Mouse (Mus musculus): ENCODE measurements at regions not wholly inside any gene's neighbourhood (a gene's known extent, or its start where the extent isn't known, plus 50 kb on each side); places are given as distances from the start of the nearest gene placed in this dataset.

- Histone ChIP-seq H3K27me3 (ENCODE audit: control insufficient read depth in 1 of 2, insufficient read depth in 2 of 2, low read length in 2 of 2) (peaks cover 1 to 2% of the 10 kb centered on the region in 2 experiments; a peak in 1 of 4 replicates), H3K27ac (ENCODE audit: control insufficient read depth, low read depth, low read length) (no peak overlapping the region), H3K36me3 (ENCODE audit: control insufficient read depth in 1 of 2, insufficient read depth in 2 of 2, low read length in 2 of 2) (no peaks in the 10 kb centered on the region), H3K4me3 (ENCODE audit: control insufficient read depth in 1 of 2, insufficient read depth in 1 of 2, low read depth in 2 of 2, low read length in 2 of 2) (no peak overlapping the region), H3K4me1 (ENCODE audit: control insufficient read depth in 1 of 2, insufficient read depth in 2 of 2, low read length in 2 of 2) (no peaks in the 10 kb centered on the region), H3K9me3 (replicated peaks; ENCODE audit: insufficient read depth, low read length) (no peaks in the 10 kb centered on the region), H3K79me2 (ENCODE audit: control insufficient read depth, insufficient read depth, low read length, poor library complexity) (no peaks in the 10 kb centered on the region), H3K9ac (ENCODE audit: control insufficient read depth, low read depth, low read length, poor library complexity, severe bottlenecking) (no peak overlapping the region)
- TF ChIP-seq TBP (IDR thresholded peaks at IDR 0.05; ENCODE audit: low read depth, low read length) (no peak), USF2 (IDR thresholded peaks at IDR 0.05; ENCODE audit: borderline replicate concordance in 1 of 2, insufficient read depth in 1 of 2, low read depth in 1 of 2, low read length in 2 of 2) (no peak), BHLHE40 (IDR thresholded peaks at IDR 0.05; ENCODE audit: borderline replicate concordance, low read depth, low read length) (no peak)
- DNase-seq (ENCODE audit: low read depth, low spot score): no peak
Measured at GRCm38 (mm10) chr11:20985069-20985759, 105.9 kb upstream of the Peli1 start.

- TF ChIP-seq TBP (IDR thresholded peaks at IDR 0.05; ENCODE audit: low read depth, low read length): no peak
- no peak for TF ChIP-seq CTCF (IDR thresholded peaks at IDR 0.05 in 2 of 3, conservative IDR thresholded peaks at IDR 0.05 in 1 of 3; ENCODE audit: control insufficient read depth in 1 of 3, insufficient read depth in 1 of 3, low read depth in 2 of 3, low read length in 3 of 3, poor library complexity in 1 of 3, severe bottlenecking in 1 of 3)
- no peak for TF ChIP-seq BHLHE40 (IDR thresholded peaks at IDR 0.05; ENCODE audit: borderline replicate concordance, low read depth, low read length)
- no peak for TF ChIP-seq MAZ (IDR thresholded peaks at IDR 0.05; ENCODE audit: low read depth, low read length)
- no peak for TF ChIP-seq KAT2A (conservative IDR thresholded peaks at IDR 0.05; ENCODE audit: low read depth, low read length)
- no peak for TF ChIP-seq MEF2A (IDR thresholded peaks at IDR 0.05; ENCODE audit: extremely low read depth, insufficient replicate concordance, low read depth, low read length, poor library complexity, severe bottlenecking)
- TF ChIP-seq MXI1 (IDR thresholded peaks at IDR 0.05; ENCODE audit: low read depth, low read length): no peak
- no peak for TF ChIP-seq CHD2 (IDR thresholded peaks at IDR 0.05; ENCODE audit: low read length)
- TF ChIP-seq NRF1 (IDR thresholded peaks at IDR 0.05; ENCODE audit: insufficient read depth, low read depth, low read length, poor library complexity, severe bottlenecking): no peak
- DNase-seq (ENCODE audit: low read depth, low spot score): no peak
- Histone ChIP-seq H3K79me2 (ENCODE audit: control insufficient read depth, insufficient read depth, low read length, poor library complexity) (no peaks in the 10 kb centered on the region), H3K4me3 (ENCODE audit: control insufficient read depth in 1 of 2, insufficient read depth in 1 of 2, low read depth in 2 of 2, low read length in 2 of 2) (no peak overlapping the region), H3K4me1 (ENCODE audit: control insufficient read depth in 1 of 2, insufficient read depth in 2 of 2, low read length in 2 of 2) (no peaks in the 10 kb centered on the region), H3K9me3 (replicated peaks; ENCODE audit: insufficient read depth, low read length) (no peaks in the 10 kb centered on the region), H3K9ac (ENCODE audit: control insufficient read depth, low read depth, low read length, poor library complexity, severe bottlenecking) (no peak overlapping the region), H3K27ac (ENCODE audit: control insufficient read depth, low read depth, low read length) (no peak overlapping the region), H3K27me3 (ENCODE audit: control insufficient read depth in 1 of 2, insufficient read depth in 2 of 2, low read length in 2 of 2) (peaks cover 1 to 2% of the 10 kb centered on the region in 2 experiments; a peak in 1 of 4 replicates), H3K36me3 (ENCODE audit: control insufficient read depth in 1 of 2, insufficient read depth in 2 of 2, low read length in 2 of 2) (no peaks in the 10 kb centered on the region)
Measured at GRCm38 (mm10) chr11:20985771-20986170, 105.3 kb upstream of the Peli1 start.

GRCm38 (mm10) chr11:20987171-20987815 lies 103.8 kb upstream of the Peli1 start:
- H3K9ac ChIP-seq (ENCODE audit: control insufficient read depth, low read depth, low read length, poor library complexity, severe bottlenecking): no peak overlapping the region
- H3K79me2 ChIP-seq (ENCODE audit: control insufficient read depth, insufficient read depth, low read length, poor library complexity): no peaks in the 10 kb centered on the region
- H3K27ac ChIP-seq (ENCODE audit: control insufficient read depth, low read depth, low read length): no peak overlapping the region
- no peaks in the 10 kb centered on the region for H3K4me1 ChIP-seq (ENCODE audit: control insufficient read depth in 1 of 2, insufficient read depth in 2 of 2, low read length in 2 of 2)
- H3K36me3 ChIP-seq (ENCODE audit: control insufficient read depth in 1 of 2, insufficient read depth in 2 of 2, low read length in 2 of 2): no peaks in the 10 kb centered on the region
- peaks cover 1 to 2% of the 10 kb centered on the region in 2 experiments; a peak in 1 of 4 replicates for H3K27me3 ChIP-seq (ENCODE audit: control insufficient read depth in 1 of 2, insufficient read depth in 2 of 2, low read length in 2 of 2)
- no peak for TF ChIP-seq MAX (IDR thresholded peaks at IDR 0.05; ENCODE audit: low read length)
- TF ChIP-seq EP300 (IDR thresholded peaks at IDR 0.05; ENCODE audit: low read depth in 1 of 2, low read length in 2 of 2): no peak
- no peak for TF ChIP-seq POLR2AphosphoS5 (IDR thresholded peaks at IDR 0.05; ENCODE audit: borderline replicate concordance, low read depth, low read length)
- TF ChIP-seq MAFK (IDR thresholded peaks at IDR 0.05; ENCODE audit: borderline replicate concordance, low read depth, low read length): no peak
- no peak for TF ChIP-seq RCOR1 (IDR thresholded peaks at IDR 0.05; ENCODE audit: low read depth, low read length)
- no peak for TF ChIP-seq TBP (IDR thresholded peaks at IDR 0.05; ENCODE audit: low read depth, low read length)
- no peak overlapping the region for H3K4me3 ChIP-seq (ENCODE audit: control insufficient read depth in 1 of 2, insufficient read depth in 1 of 2, low read depth in 2 of 2, low read length in 2 of 2)
- DNase-seq (ENCODE audit: low read depth, low spot score): no peak
- no peaks in the 10 kb centered on the region for H3K9me3 ChIP-seq (replicated peaks; ENCODE audit: insufficient read depth, low read length)
